In genomic region chr4:89040856-89041255, GRCm38 (mm10) we compare ENCODE assay signal across 9 mouse cellular contexts.
DNase-seq lines count a peak whose midpoint lies in the region; ATAC-seq and TF ChIP-seq lines count a peak whose summit lies in the region.
"Had no signal": no experiment of that assay in that cellular context is flagged by ENCODE, and none has a peak within 500 bp of the region (broad histone marks: within the 10 kb centered on the region; RNA-seq: fewer than 3 reads in every experiment).

No protein-coding gene starts in this region.

- no peak for TF ChIP-seq CTCF in cerebellum, adult 2 months (IDR thresholded peaks at IDR 0.05; ENCODE audit: borderline replicate concordance, insufficient read depth, low read depth, low read length)

- 2% methylated on average over 5 of the region's 5 CpGs for WGBS in cerebellum, adult 2 months

- H3ac ChIP-seq in myocyte (ENCODE audit: control insufficient read depth, insufficient read length), result no peak overlapping the region

- no peaks in the 10 kb centered on the region for H3K36me3 ChIP-seq in myocyte (ENCODE audit: control insufficient read depth, insufficient read depth)
- H3K36me3 ChIP-seq: stomach, embryonic 15.5 days had no signal

- H3K79me2 ChIP-seq in myocyte (ENCODE audit: control insufficient read depth, insufficient read depth), result no peaks in the 10 kb centered on the region

- peak; percentile 2 to 27 for DNase-seq in left cerebral cortex, adult 8-10 months (ENCODE audit: low spot score in 2 of 2)
- no peak for DNase-seq in left cerebral cortex, adult 11 months (ENCODE audit: low spot score)
- peak; percentile 13 to 50 for DNase-seq in cerebellum, adult 2 months
- DNase-seq in heart, adult 9 months (ENCODE audit: low spot score in 2 of 2), result peak; percentile 46 to 60
- DNase-seq in spleen, adult 12 weeks (ENCODE audit: low spot score), result no peak
- DNase-seq in spleen, postnatal 4 days (ENCODE audit: low spot score in 2 of 2), result no peak

- TF ChIP-seq POLR2A in cerebellum, adult 2 months (IDR thresholded peaks at IDR 0.05; ENCODE audit: borderline replicate concordance, insufficient read depth, low read length), result no peak
- TF ChIP-seq POLR2A in myocyte (IDR thresholded peaks at IDR 0.05; ENCODE audit: insufficient read length, low read depth), result no peak

- no peaks in the 10 kb centered on the region for H3K27me3 ChIP-seq in cerebellum, adult 2 months (ENCODE audit: control insufficient read depth, insufficient read depth, low read length)
- H3K27me3 ChIP-seq in myocyte (ENCODE audit: control insufficient read depth, insufficient read depth, insufficient read length), result no peaks in the 10 kb centered on the region
- H3K27me3 ChIP-seq: stomach, embryonic 15.5 days had no signal

- ATAC-seq in activated CD4-positive, CD25-positive, alpha-beta regulatory T cell, adult 4 months, result no peak

- H3K4me1 ChIP-seq in cerebellum, adult 2 months (ENCODE audit: control insufficient read depth, insufficient read depth, low read length), result no peaks in the 10 kb centered on the region
- H3K4me1 ChIP-seq: stomach, embryonic 15.5 days had no signal

- peak overlapping the region; percentile 68 for H3K4me2 ChIP-seq in myocyte (ENCODE audit: low read depth)
- H3K4me2 ChIP-seq: stomach, embryonic 15.5 days had no signal

- no peak overlapping the region for H3K27ac ChIP-seq in cerebellum, adult 2 months (ENCODE audit: insufficient read depth, low read length)
- H3K27ac ChIP-seq: stomach, embryonic 15.5 days had no signal

- H3K4me3 ChIP-seq in cerebellum, adult 2 months (replicated peaks; ENCODE audit: insufficient read depth, low read depth, low read length), result no peak overlapping the region
- H3K4me3 ChIP-seq in myocyte, result no peak overlapping the region
- H3K4me3 ChIP-seq: stomach, embryonic 15.5 days had no signal

TF ChIP-seq in myocyte, 11 proteins besides CTCF, POLR2A, EP300 and RAD21:
- TF ChIP-seq TCF3 (IDR thresholded peaks at IDR 0.05; ENCODE audit: insufficient read length, low read depth) (no peak), REST (IDR thresholded peaks at IDR 0.05; ENCODE audit: insufficient read depth, insufficient read length) (no peak)

Comparison
In these comparisons a context has a peak if more than half of its experiments do, and no peak if none do; other contexts are left out.
1. DNase-seq: peak in left cerebral cortex, adult 8-10 months (2 of 2), cerebellum, adult 2 months (2 of 2) and heart, adult 9 months (2 of 2); none in left cerebral cortex, adult 11 months (single experiment), spleen, adult 12 weeks (single experiment) and spleen, postnatal 4 days (0 of 2).